Mouse (Mus musculus): Measurements from ENCODE around the gene Kars. TPM values are rescaled to one million over a fixed set of nuclear protein-coding genes. Genes with fewer than 3 reads are reported as not detected.

Kars gene
- total and polyA plus RNA-seq, 3 experiments = 113 to 184 (median 177) TPM

- Histone ChIP-seq H3K36me3 (replicated peaks) (peaks cover 71% of the 10 kb centered on the region), H3K27me3 (ENCODE audit: insufficient read depth, low read length) (no peaks in the 10 kb centered on the region), H3K9me3 (replicated peaks) (no peaks in the 10 kb centered on the region), H3K4me3 (ENCODE audit: low read depth, low read length) (no peak overlapping the region), H3K4me1 (ENCODE audit: insufficient read depth, low read depth, low read length) (peaks cover 36% of the 10 kb centered on the region)
- TF ChIP-seq CTCF (IDR thresholded peaks at IDR 0.05; ENCODE audit: low read depth, low read length) = no peak
- no peak for TF ChIP-seq TAL1 (conservative IDR thresholded peaks at IDR 0.05; ENCODE audit: low read depth, low read length)
- no peak for TF ChIP-seq GATA2 (IDR thresholded peaks at IDR 0.05; ENCODE audit: borderline replicate concordance, low read depth, low read length)
- TF ChIP-seq GATA1 (IDR thresholded peaks at IDR 0.05; ENCODE audit: borderline replicate concordance, low read length) = no peak
- TF ChIP-seq POLR2AphosphoS5 (IDR thresholded peaks at IDR 0.05; ENCODE audit: insufficient replicate concordance, low read depth, low read length) = no peak
- DNase-seq (ENCODE audit: low spot score) (no peak), ATAC-seq (ENCODE audit: extremely low read depth, insufficient number of reproducible peaks, low FRiP score, poor library complexity, severe bottlenecking) (no peak)
These were observed 46.1 kb downstream of the Kars start for GRCm38 (mm10) chr8:111964849-111965561.

DNA sequence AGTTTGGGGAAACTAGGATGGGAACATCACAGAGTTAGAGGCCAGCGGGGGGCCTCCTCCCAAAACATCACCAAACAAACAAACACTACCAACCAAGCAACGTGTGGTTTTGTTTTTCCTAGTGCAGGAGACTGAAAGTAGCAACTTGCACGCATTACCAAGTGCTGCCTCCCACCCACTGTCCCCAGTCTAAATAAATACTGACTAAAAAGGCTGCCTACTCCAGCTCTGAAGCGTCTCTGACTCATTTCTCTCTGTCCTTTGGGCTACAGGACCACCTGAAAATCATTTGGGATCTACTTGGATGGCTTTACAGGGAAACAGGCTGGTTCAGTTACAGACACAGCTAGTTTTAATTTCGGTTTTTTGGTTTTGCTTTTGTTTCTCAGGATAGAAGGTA lies 46.8 kb downstream of the Kars start:
- no peak overlapping the region for H3K4me3 ChIP-seq (ENCODE audit: low read depth, low read length)
- no peaks in the 10 kb centered on the region for H3K9me3 ChIP-seq (replicated peaks)
- peaks cover 75% of the 10 kb centered on the region for H3K36me3 ChIP-seq (replicated peaks)
- no peaks in the 10 kb centered on the region for H3K27me3 ChIP-seq (ENCODE audit: insufficient read depth, low read length)
- ATAC-seq (ENCODE audit: extremely low read depth, insufficient number of reproducible peaks, low FRiP score, poor library complexity, severe bottlenecking) (no peak), DNase-seq (ENCODE audit: low spot score) (no peak)
- TF ChIP-seq TAL1 (conservative IDR thresholded peaks at IDR 0.05; ENCODE audit: low read depth, low read length) (no peak), GATA2 (IDR thresholded peaks at IDR 0.05; ENCODE audit: borderline replicate concordance, low read depth, low read length) (no peak), CTCF (IDR thresholded peaks at IDR 0.05; ENCODE audit: low read depth, low read length) (no peak), POLR2AphosphoS5 (IDR thresholded peaks at IDR 0.05; ENCODE audit: insufficient replicate concordance, low read depth, low read length) (no peak), GATA1 (IDR thresholded peaks at IDR 0.05; ENCODE audit: borderline replicate concordance, low read length) (no peak)
- H3K4me1 ChIP-seq (ENCODE audit: insufficient read depth, low read depth, low read length) = peaks cover 36% of the 10 kb centered on the region

GRCm38 (mm10) chr8:111963546-111963945 lies 47.6 kb downstream of the Kars start:
- ATAC-seq (ENCODE audit: extremely low read depth, insufficient number of reproducible peaks, low FRiP score, poor library complexity, severe bottlenecking) (no peak), DNase-seq (ENCODE audit: low spot score) (no peak)
- Histone ChIP-seq H3K4me3 (ENCODE audit: low read depth, low read length) (no peak overlapping the region), H3K4me1 (ENCODE audit: insufficient read depth, low read depth, low read length) (peaks cover 30% of the 10 kb centered on the region), H3K27me3 (ENCODE audit: insufficient read depth, low read length) (no peaks in the 10 kb centered on the region), H3K9me3 (replicated peaks) (no peaks in the 10 kb centered on the region), H3K36me3 (replicated peaks) (peaks cover 74% of the 10 kb centered on the region)
- TF ChIP-seq POLR2AphosphoS5 (IDR thresholded peaks at IDR 0.05; ENCODE audit: insufficient replicate concordance, low read depth, low read length) (no peak), CTCF (IDR thresholded peaks at IDR 0.05; ENCODE audit: low read depth, low read length) (no peak), GATA2 (IDR thresholded peaks at IDR 0.05; ENCODE audit: borderline replicate concordance, low read depth, low read length) (no peak), GATA1 (IDR thresholded peaks at IDR 0.05; ENCODE audit: borderline replicate concordance, low read length) (no peak), TAL1 (conservative IDR thresholded peaks at IDR 0.05; ENCODE audit: low read depth, low read length) (no peak)

GRCm38 (mm10) chr8:111963091-111963490 lies 48.0 kb downstream of the Kars start:
- ATAC-seq (ENCODE audit: extremely low read depth, insufficient number of reproducible peaks, low FRiP score, poor library complexity, severe bottlenecking) (no peak), DNase-seq (ENCODE audit: low spot score) (no peak)
- Histone ChIP-seq H3K9me3 (replicated peaks) (no peaks in the 10 kb centered on the region), H3K4me1 (ENCODE audit: insufficient read depth, low read depth, low read length) (peaks cover 26% of the 10 kb centered on the region), H3K4me3 (ENCODE audit: low read depth, low read length) (no peak overlapping the region), H3K27me3 (ENCODE audit: insufficient read depth, low read length) (no peaks in the 10 kb centered on the region), H3K36me3 (replicated peaks) (peaks cover 74% of the 10 kb centered on the region)
- no peak for TF ChIP-seq POLR2AphosphoS5 (IDR thresholded peaks at IDR 0.05; ENCODE audit: insufficient replicate concordance, low read depth, low read length)
- no peak for TF ChIP-seq CTCF (IDR thresholded peaks at IDR 0.05; ENCODE audit: low read depth, low read length)
- TF ChIP-seq GATA2 (IDR thresholded peaks at IDR 0.05; ENCODE audit: borderline replicate concordance, low read depth, low read length) = no peak
- no peak for TF ChIP-seq GATA1 (IDR thresholded peaks at IDR 0.05; ENCODE audit: borderline replicate concordance, low read length)
- TF ChIP-seq TAL1 (conservative IDR thresholded peaks at IDR 0.05; ENCODE audit: low read depth, low read length) = no peak

DNA sequence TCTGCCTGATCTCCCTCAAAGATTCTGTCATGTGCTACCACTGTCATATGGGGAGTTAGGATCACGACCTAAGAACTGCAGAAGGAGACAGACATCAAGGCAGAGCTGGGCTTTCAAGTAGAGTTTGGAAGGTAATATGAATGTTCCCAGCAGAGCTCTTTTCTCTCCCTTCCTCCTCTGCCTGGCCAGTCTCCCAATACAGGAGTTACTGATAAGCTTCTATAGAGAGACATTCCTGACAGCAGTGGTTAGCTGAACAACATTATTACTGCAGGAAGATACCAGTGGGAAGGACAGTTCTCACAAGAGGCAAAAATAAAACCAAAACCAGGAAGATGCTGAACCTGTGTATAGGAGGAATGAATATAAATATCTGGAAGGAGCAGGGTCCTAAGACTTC lies 48.5 kb downstream of the Kars start:
- H3K4me1 ChIP-seq (ENCODE audit: insufficient read depth, low read depth, low read length) = peaks cover 21% of the 10 kb centered on the region
- no peaks in the 10 kb centered on the region for H3K27me3 ChIP-seq (ENCODE audit: insufficient read depth, low read length)
- peaks cover 72% of the 10 kb centered on the region for H3K36me3 ChIP-seq (replicated peaks)
- no peak overlapping the region for H3K4me3 ChIP-seq (ENCODE audit: low read depth, low read length)
- TF ChIP-seq GATA2 (IDR thresholded peaks at IDR 0.05; ENCODE audit: borderline replicate concordance, low read depth, low read length) = no peak
- TF ChIP-seq POLR2AphosphoS5 (IDR thresholded peaks at IDR 0.05; ENCODE audit: insufficient replicate concordance, low read depth, low read length) = no peak
- TF ChIP-seq GATA1 (IDR thresholded peaks at IDR 0.05; ENCODE audit: borderline replicate concordance, low read length) = no peak
- TF ChIP-seq TAL1 (conservative IDR thresholded peaks at IDR 0.05; ENCODE audit: low read depth, low read length) = no peak
- TF ChIP-seq CTCF (IDR thresholded peaks at IDR 0.05; ENCODE audit: low read depth, low read length) = no peak
- no peak for ATAC-seq (ENCODE audit: extremely low read depth, insufficient number of reproducible peaks, low FRiP score, poor library complexity, severe bottlenecking)
- H3K9me3 ChIP-seq (replicated peaks) = no peaks in the 10 kb centered on the region
- DNase-seq (ENCODE audit: low spot score) = no peak

GRCm38 (mm10) chr8:111961330-111961729 lies 49.8 kb downstream of the Kars start:
- ATAC-seq (ENCODE audit: extremely low read depth, insufficient number of reproducible peaks, low FRiP score, poor library complexity, severe bottlenecking) = no peak

More at GRCm38 (mm10) chr8:111961330-111961729, 49.8 kb downstream of the Kars start:
- DNase-seq (ENCODE audit: low spot score) = no peak
- H3K27me3 ChIP-seq (ENCODE audit: insufficient read depth, low read length) = no peaks in the 10 kb centered on the region
- no peaks in the 10 kb centered on the region for H3K9me3 ChIP-seq (replicated peaks)
- TF ChIP-seq GATA2 (IDR thresholded peaks at IDR 0.05; ENCODE audit: borderline replicate concordance, low read depth, low read length) (no peak), GATA1 (IDR thresholded peaks at IDR 0.05; ENCODE audit: borderline replicate concordance, low read length) (no peak), TAL1 (conservative IDR thresholded peaks at IDR 0.05; ENCODE audit: low read depth, low read length) (no peak), POLR2AphosphoS5 (IDR thresholded peaks at IDR 0.05; ENCODE audit: insufficient replicate concordance, low read depth, low read length) (no peak), CTCF (IDR thresholded peaks at IDR 0.05; ENCODE audit: low read depth, low read length) (no peak)
- H3K4me3 ChIP-seq (ENCODE audit: low read depth, low read length) = no peak overlapping the region
- peaks cover 9% of the 10 kb centered on the region for H3K4me1 ChIP-seq (ENCODE audit: insufficient read depth, low read depth, low read length)
- H3K36me3 ChIP-seq (replicated peaks) = peaks cover 74% of the 10 kb centered on the region
